Mouse (Mus musculus) liver, embryonic 14.5 days (tissue): Measurements from ENCODE around the gene Vapa.

Source experiments
- CTCF ChIP-seq: IDR thresholded peaks from 2 replicates; pipeline ENCODE4 v1.5.1; 2016; ENCODE audit warnings: antibody characterized with exemption, low read depth, control low read depth
- EP300 ChIP-seq: IDR thresholded peaks from 2 replicates; pipeline ENCODE4 v1.6.1; 2016; ENCODE audit warnings: antibody characterized with exemption, low read depth

GRCm38 (mm10) chr17:65558788-65559187, 54.6 kb downstream of the Vapa start:
- TF ChIP-seq CTCF (no peak), EP300 (no peak)
